Comparison of ENCODE assay signal across 27 mouse cellular contexts in genomic region chr6:120999087-120999486, GRCm38 (mm10).
DNase-seq lines count a peak whose midpoint lies in the region; ATAC-seq lines count a peak whose summit lies in the region.
"Had no signal": no experiment of that assay in that cellular context is flagged by ENCODE, and none has a peak within 500 bp of the region (broad histone marks: within the 10 kb centered on the region; RNA-seq: fewer than 3 reads in every experiment).

No protein-coding gene starts in this region.

- WGBS in heart, embryonic 15.5 days: 69% methylated on average over 5 of the region's 5 CpGs

- H3K27me3 ChIP-seq in heart, embryonic 15.5 days: no peaks in the 10 kb centered on the region
- H3K27me3 ChIP-seq: forebrain, embryonic 12.5 days; hindbrain, embryonic 12.5 days; kidney, embryonic 15.5 days; neural tube, embryonic 13.5 days had no signal

- intact Hi-C loops in heart, postnatal 36 days (cut with DNase I): no loop called here

- no peak overlapping the region for H3K4me3 ChIP-seq in heart, embryonic 15.5 days
- H3K4me3 ChIP-seq: erythroblast, embryonic 14.5 days; forebrain, embryonic 12.5 days; hindbrain, embryonic 12.5 days; kidney, embryonic 15.5 days; left cerebral cortex, adult 2 months; midbrain, embryonic 10.5 days; myocyte; neural tube, embryonic 13.5 days had no signal

- peak overlapping the region; percentile 81 for H3K27ac ChIP-seq in heart, embryonic 15.5 days
- H3K27ac ChIP-seq: forebrain, embryonic 12.5 days; hindbrain, embryonic 12.5 days; kidney, embryonic 15.5 days; left cerebral cortex, adult 2 months; macrophage; midbrain, embryonic 10.5 days; neural tube, embryonic 13.5 days had no signal

- ATAC-seq in heart, embryonic 15.5 days (replicated peaks; ENCODE audit: insufficient number of reproducible peaks, insufficient read depth, low FRiP score, low read depth): no peak
- ATAC-seq: intestine, postnatal 0 days; liver, postnatal 0 days; midbrain, embryonic 16.5 days had no signal

- H3K9me3 ChIP-seq in heart, embryonic 15.5 days (replicated peaks): no peaks in the 10 kb centered on the region
- H3K9me3 ChIP-seq: forebrain, embryonic 12.5 days; hindbrain, embryonic 12.5 days; kidney, embryonic 15.5 days; midbrain, embryonic 10.5 days; neural tube, embryonic 13.5 days had no signal

- peaks cover 31% of the 10 kb centered on the region for H3K36me3 ChIP-seq in heart, embryonic 15.5 days

- H3K4me1 ChIP-seq in heart, embryonic 15.5 days (replicated peaks): peaks cover 19% of the 10 kb centered on the region
- H3K4me1 ChIP-seq: forebrain, embryonic 12.5 days; midbrain, embryonic 10.5 days had no signal

- H3K9ac ChIP-seq in heart, embryonic 15.5 days: no peak overlapping the region
- H3K9ac ChIP-seq: forebrain, embryonic 12.5 days; hindbrain, embryonic 12.5 days; kidney, embryonic 15.5 days; liver, postnatal 0 days; neural tube, embryonic 13.5 days had no signal

- peak; percentile 32 for DNase-seq in adrenal gland, postnatal 10 days
- DNase-seq in adrenal gland, postnatal 36 days: no peak
- no peak for DNase-seq in heart, postnatal 36 days
- peak; percentile 26 for DNase-seq in lung, postnatal 10 days
- no peak for DNase-seq in lung, postnatal 14 days
- DNase-seq in skeletal muscle tissue, adult 2 months (ENCODE audit: low read depth, low spot score): peak; percentile 62
- no peak for DNase-seq in layer of hippocampus, postnatal 14 days (ENCODE audit: low spot score in 2 of 2)
- DNase-seq: cerebellum, adult 11 months; embryo, embryonic 11 days; kidney, postnatal 36 days; layer of hippocampus, adult 9-11 months; liver, postnatal 0 days; retina, postnatal 1 day; right cerebral cortex, postnatal 25 days had no signal

- no peak overlapping the region for H3K4me2 ChIP-seq in heart, embryonic 15.5 days
- H3K4me2 ChIP-seq: forebrain, embryonic 12.5 days; hindbrain, embryonic 12.5 days; kidney, embryonic 15.5 days; liver, embryonic 11.5 days; neural tube, embryonic 13.5 days had no signal

Comparison
In these comparisons a context has a peak if more than half of its experiments do, and no peak if none do; other contexts are left out.
1. DNase-seq: peak in adrenal gland, postnatal 10 days (single experiment), lung, postnatal 10 days (single experiment) and skeletal muscle tissue, adult 2 months (single experiment); none in adrenal gland, postnatal 36 days (0 of 2), heart, postnatal 36 days (0 of 2), lung, postnatal 14 days (single experiment) and layer of hippocampus, postnatal 14 days (0 of 2).